Mouse (Mus musculus) neutrophil, adult 59 days (primary cell): ENCODE results near the gene Gm11213. TPM values are rescaled to one million over a fixed set of nuclear protein-coding genes. Genes with fewer than 3 reads are reported as not detected.

Source experiments
- total RNA-seq, 2 experiments: library from RNA; stranded (reverse); gene quantifications; 1 replicate in 1 of 2; 2 replicates in 1 of 2; pipeline ENCODE4 v1.2.4; 2023

Gm11213 gene
- total RNA-seq, result not detected

GRCm38 (mm10) chr4:63604945-63605344 lies at the start of gene Gm11213:
TSS of gene Gm11213 (minus strand) at chr4:63605261.

GRCm38 (mm10) chr4:63622378-63622835 lies 17.3 kb upstream of the Gm11213 start, which contains the start of gene Tex48:
TSS of gene Tex48 (minus strand) at chr4:63622428.

GRCm38 (mm10) chr4:63558407-63559081 lies 46.5 kb downstream of the Gm11213 start, which contains the start of gene Tmem268:
TSS of gene Tmem268 (plus strand) at chr4:63558781.

Other genes with a start within 250 kb of the Gm11213 start
- gene Orm3, start 249.1 kb downstream of the Gm11213 start, total RNA-seq, result not detected
- gene Orm2, start 242.8 kb downstream of the Gm11213 start, total RNA-seq, result 1 to 10 TPM in 1 of 2 experiments, under 1 TPM in 1; 0.57 to 2.4 TPM
- gene Akna, start 201.9 kb downstream of the Gm11213 start, total RNA-seq, result 100 to 1,000 TPM; 265 to 278 TPM
- 1 to 10 TPM in 1 of 2 experiments, under 1 TPM in 1; 0.56 to 1.9 TPM for gene Whrn, start 109.3 kb downstream of the Gm11213 start, total RNA-seq
- gene Atp6v1g1, start 60.5 kb downstream of the Gm11213 start, total RNA-seq, result 100 to 1,000 TPM; 135 to 139 TPM
- 10 to 100 TPM; 24.1 to 28.0 TPM for gene Tmem268, start 46.5 kb downstream of the Gm11213 start, total RNA-seq
- gene Tex48, start 17.2 kb upstream of the Gm11213 start, total RNA-seq, result not detected
- not detected for gene Gm11214, start 58.1 kb upstream of the Gm11213 start, total RNA-seq
- not detected for gene Tnfsf15, start 139.9 kb upstream of the Gm11213 start, total RNA-seq